8 mouse cellular contexts compared by ENCODE assay signal in genomic region chr14:21253321-21253992, GRCm38 (mm10).
DNase-seq lines count a peak whose midpoint lies in the region; ATAC-seq lines count a peak whose summit lies in the region.

No protein-coding gene starts in this region.

- H3K4me3 ChIP-seq in hindbrain, embryonic 10.5 days = peak overlapping the region; percentile 6; the same call in 1 of the 2 replicates
- H3K4me3 ChIP-seq in midbrain, embryonic 12.5 days = no peak overlapping the region
- H3K4me3 ChIP-seq in kidney, embryonic 14.5 days (ENCODE audit: low read length) = no peak overlapping the region

- no peaks in the 10 kb centered on the region for H3K27me3 ChIP-seq in hindbrain, embryonic 10.5 days (ENCODE audit: insufficient read depth, poor library complexity, severe bottlenecking)
- H3K27me3 ChIP-seq in midbrain, embryonic 12.5 days = no peaks in the 10 kb centered on the region
- H3K27me3 ChIP-seq in kidney, embryonic 14.5 days (ENCODE audit: control insufficient read depth, insufficient read depth, low read length) = no peaks in the 10 kb centered on the region

- 29% methylated on average over 5 of the region's 5 CpGs for WGBS in hindbrain, embryonic 10.5 days
- 8% methylated on average over 5 of the region's 5 CpGs for WGBS in midbrain, embryonic 12.5 days
- WGBS in kidney, embryonic 14.5 days = 69% methylated on average over 5 of the region's 5 CpGs

- H3K4me2 ChIP-seq in midbrain, embryonic 12.5 days (replicated peaks) = no peak overlapping the region; the same call in 1 of the 2 replicates
- no peak overlapping the region for H3K4me2 ChIP-seq in kidney, embryonic 14.5 days (replicated peaks; ENCODE audit: low read depth, low read length)

- H3K36me3 ChIP-seq in hindbrain, embryonic 10.5 days = no peaks in the 10 kb centered on the region
- no peaks in the 10 kb centered on the region for H3K36me3 ChIP-seq in midbrain, embryonic 12.5 days
- no peaks in the 10 kb centered on the region for H3K36me3 ChIP-seq in kidney, embryonic 14.5 days (ENCODE audit: control insufficient read depth, insufficient read depth, low read length)

- ATAC-seq in cerebellum, adult (ENCODE audit: insufficient number of reproducible peaks, low FRiP score, low TSS enrichment) = peak; percentile 78
- peak; percentile 75 for ATAC-seq in midbrain, embryonic 12.5 days (ENCODE audit: low FRiP score, low read depth)
- no peak for ATAC-seq in kidney, embryonic 14.5 days (ENCODE audit: low FRiP score, low TSS enrichment)

- no peak overlapping the region for H3K9ac ChIP-seq in midbrain, embryonic 12.5 days (replicated peaks)
- H3K9ac ChIP-seq in kidney, embryonic 14.5 days (ENCODE audit: low read depth, low read length) = no peak overlapping the region

- H3K27ac ChIP-seq in hindbrain, embryonic 10.5 days = peak overlapping the region; percentile 89
- peak overlapping the region; percentile 84 for H3K27ac ChIP-seq in midbrain, embryonic 12.5 days (replicated peaks)
- H3K27ac ChIP-seq in kidney, embryonic 14.5 days (ENCODE audit: low read depth, low read length) = no peak overlapping the region

- peak; percentile 33 for DNase-seq in cerebellum, adult 9-11 months
- peak; percentile 49 for DNase-seq in hindbrain, embryonic 10.5 days (ENCODE audit: low spot score)
- no peak for DNase-seq in adrenal gland, postnatal 14 days
- DNase-seq in spleen, adult 18-20 months = no peak
- no peak for DNase-seq in gastrocnemius, adult 8-10 months (ENCODE audit: low spot score in 2 of 2)

- H3K9me3 ChIP-seq in hindbrain, embryonic 10.5 days = no peaks in the 10 kb centered on the region
- H3K9me3 ChIP-seq in midbrain, embryonic 12.5 days = no peaks in the 10 kb centered on the region
- no peaks in the 10 kb centered on the region for H3K9me3 ChIP-seq in kidney, embryonic 14.5 days (ENCODE audit: control insufficient read depth, low read length)

- H3K4me1 ChIP-seq in hindbrain, embryonic 10.5 days (replicated peaks) = peaks cover 50% of the 10 kb centered on the region
- H3K4me1 ChIP-seq in midbrain, embryonic 12.5 days = peaks cover 28% of the 10 kb centered on the region
- H3K4me1 ChIP-seq in kidney, embryonic 14.5 days (ENCODE audit: control insufficient read depth, insufficient read depth, low read length) = peaks cover 12% of the 10 kb centered on the region; the same call in 1 of the 2 replicates

Comparison
In these comparisons a context has a peak if more than half of its experiments do, and no peak if none do; other contexts are left out.
1. DNase-seq: peak in cerebellum, adult 9-11 months (single experiment) and hindbrain, embryonic 10.5 days (single experiment); none in adrenal gland, postnatal 14 days (single experiment), spleen, adult 18-20 months (0 of 2) and gastrocnemius, adult 8-10 months (0 of 2).